Mouse (Mus musculus) hindbrain, embryonic 15.5 days (tissue): Measurements from ENCODE around the gene Zdhhc21. TPM values are rescaled to one million over a fixed set of nuclear protein-coding genes. Genes with fewer than 3 reads are reported as not detected.

Experiments
- ATAC-seq: fragments of 200-750 bp; cut with Nextera tagmentation; 2 replicates; pipeline ENCODE4 v1.8.0; 2017; ENCODE audit warnings: low read depth, moderate number of reproducible peaks, moderate TSS enrichment; ENCODE audit not compliant: low FRiP score
- H3K27ac ChIP-seq: fragments of 300-500 bp; sonication (generic); replicated peaks from 2 replicates; pipeline ENCODE4 v1.5.1; 2015; ENCODE audit warnings: mild to moderate bottlenecking, inconsistent platforms
- H3K27me3 ChIP-seq: fragments of 300-500 bp; sonication (generic); 2 replicates; pipeline ENCODE4 v1.6.1; 2015; ENCODE audit warnings: control low read depth, inconsistent platforms
- H3K36me3 ChIP-seq: fragments of 300-500 bp; sonication (generic); 2 replicates; pipeline ENCODE4 v1.6.1; 2015; ENCODE audit warnings: control low read depth, inconsistent platforms
- H3K4me1 ChIP-seq: fragments of 300-500 bp; sonication (generic); replicated peaks from 2 replicates; pipeline ENCODE4 v1.6.1; 2015; ENCODE audit warnings: control low read depth, inconsistent platforms
- H3K4me2 ChIP-seq: fragments of 300-500 bp; sonication (generic); 2 replicates; pipeline ENCODE4 v1.6.1; 2015; ENCODE audit warnings: moderate library complexity, mild to moderate bottlenecking, inconsistent platforms
- H3K4me3 ChIP-seq: fragments of 300-500 bp; sonication (generic); 2 replicates; pipeline ENCODE4 v1.5.1; 2015; ENCODE audit warnings: mild to moderate bottlenecking, inconsistent platforms
- H3K9ac ChIP-seq: fragments of 300-500 bp; sonication (generic); 2 replicates; pipeline ENCODE4 v1.6.1; 2015; ENCODE audit warnings: inconsistent platforms
- H3K9me3 ChIP-seq: fragments of 300-500 bp; sonication (generic); 2 replicates; pipeline ENCODE4 v1.6.1; 2016; ENCODE audit warnings: control low read depth, inconsistent platforms
- WGBS: fragments of 180-500 bp; shearing (Covaris S2); methylation state at CpG from one replicate; pipeline ENCODE4 v1.1.7; 2015; 5-methylcytosine and 5-hydroxymethylcytosine counted together
- polyA plus RNA-seq: library from polyadenylated mRNA; unstranded; fragments of >200 nt; fragmentation: Nextera tagmentation; extraction: Ambion mirVana; gene quantifications from 2 replicates; pipeline ENCODE4 v1.2.1, GENCODE M21; 2015

Gene Zdhhc21
- polyA plus RNA-seq, 1 experiment from 2014 or later = 17.0 TPM

DNA sequence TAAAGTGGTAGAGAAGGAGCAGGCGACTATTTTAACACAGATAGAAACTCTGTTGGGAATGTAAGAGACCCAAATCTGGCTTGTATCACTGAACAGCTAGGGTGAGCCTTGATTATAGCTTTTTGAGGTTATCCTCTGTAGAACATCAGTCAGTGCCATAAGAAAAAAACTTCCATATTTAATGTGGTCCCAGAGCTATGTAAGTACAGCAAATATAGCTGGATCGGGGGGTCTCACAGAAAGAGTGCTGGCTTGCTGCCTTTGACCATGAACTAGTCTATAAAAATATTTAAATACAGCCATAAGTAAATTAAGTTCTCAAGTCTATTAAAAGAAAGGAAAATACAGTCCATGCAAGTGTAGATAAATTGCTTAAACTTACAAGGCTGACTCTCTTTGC lies 20.5 kb upstream of the Zdhhc21 start:
- H3K36me3 ChIP-seq = no peaks in the 10 kb centered on the region
- no peak overlapping the region for H3K27ac ChIP-seq
- no peak overlapping the region for H3K9ac ChIP-seq
- H3K4me3 ChIP-seq = no peak overlapping the region
- 88% methylated on average over 2 of the region's 2 CpGs for WGBS
- H3K4me1 ChIP-seq = 0 out of 2 replicates have a peak, but pooled peaks cover 3% of the 10 kb centered on the region
- no peak for ATAC-seq
- no peaks in the 10 kb centered on the region for H3K9me3 ChIP-seq
- no peaks in the 10 kb centered on the region for H3K27me3 ChIP-seq
- H3K4me2 ChIP-seq = no peak overlapping the region

- ATAC-seq = no peak
These were observed 19.4 kb upstream of the Zdhhc21 start for GRCm38 (mm10) chr4:82879152-82879551.

DNA sequence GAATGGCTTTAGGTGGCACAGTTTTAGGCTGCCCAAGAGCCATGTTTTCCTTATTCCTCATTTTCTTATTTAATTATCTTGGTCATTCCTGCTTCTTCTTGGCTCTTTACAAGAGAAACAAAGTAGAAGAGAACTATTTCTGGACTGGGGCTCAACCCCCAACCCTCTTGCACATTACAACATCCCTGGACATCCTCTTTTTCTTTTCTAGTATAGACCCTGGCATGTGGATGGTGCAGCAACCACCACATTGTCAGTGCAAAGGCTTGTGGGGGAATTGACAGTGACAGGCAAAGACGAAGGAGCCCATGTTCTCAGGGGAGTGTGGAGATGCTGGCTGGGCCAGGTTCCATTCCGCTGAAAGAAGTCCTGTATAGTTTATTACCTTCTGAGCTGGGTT lies 16.9 kb upstream of the Zdhhc21 start:
- no peaks in the 10 kb centered on the region for H3K9me3 ChIP-seq
- H3K9ac ChIP-seq = no peak overlapping the region
- no peak overlapping the region for H3K27ac ChIP-seq
- no peaks in the 10 kb centered on the region for H3K27me3 ChIP-seq
- no peak overlapping the region for H3K4me3 ChIP-seq
- 78% methylated on average over 2 of the region's 2 CpGs for WGBS
- no peak for ATAC-seq
- no peaks in the 10 kb centered on the region for H3K4me1 ChIP-seq
- H3K4me2 ChIP-seq = no peak overlapping the region
- no peaks in the 10 kb centered on the region for H3K36me3 ChIP-seq

More at GRCm38 (mm10) chr4:82879152-82879551, 19.4 kb upstream of the Zdhhc21 start:
- no peaks in the 10 kb centered on the region for H3K9me3 ChIP-seq
- H3K4me1 ChIP-seq = no peaks in the 10 kb centered on the region
- no peak overlapping the region for H3K27ac ChIP-seq
- 85% methylated on average over 6 of the region's 6 CpGs for WGBS
- H3K9ac ChIP-seq = no peak overlapping the region
- H3K4me2 ChIP-seq = no peak overlapping the region
- H3K4me3 ChIP-seq = no peak overlapping the region
- no peaks in the 10 kb centered on the region for H3K36me3 ChIP-seq
- no peaks in the 10 kb centered on the region for H3K27me3 ChIP-seq

DNA sequence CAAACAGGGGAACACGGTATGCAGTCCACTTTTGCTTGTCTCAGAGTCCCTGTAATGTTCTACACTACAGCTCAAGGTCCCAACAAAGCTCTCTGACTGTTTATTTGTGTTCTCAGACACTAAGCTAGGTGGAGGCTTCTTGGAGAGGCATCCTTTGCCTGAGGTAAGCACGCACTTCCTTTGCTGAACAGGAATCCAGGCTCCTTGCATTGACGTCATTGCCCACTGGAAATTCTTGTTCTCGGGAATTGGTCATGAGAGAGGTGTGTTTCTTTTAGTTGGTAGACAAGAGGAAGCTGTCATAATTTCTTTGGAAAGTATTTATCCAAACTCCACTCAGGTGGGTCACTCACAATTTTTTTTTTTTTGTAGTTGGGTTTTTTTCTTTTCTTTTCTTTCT lies 15.8 kb upstream of the Zdhhc21 start:
- H3K27ac ChIP-seq = no peak overlapping the region
- WGBS = 85% methylated on average over 4 of the region's 4 CpGs

DNA sequence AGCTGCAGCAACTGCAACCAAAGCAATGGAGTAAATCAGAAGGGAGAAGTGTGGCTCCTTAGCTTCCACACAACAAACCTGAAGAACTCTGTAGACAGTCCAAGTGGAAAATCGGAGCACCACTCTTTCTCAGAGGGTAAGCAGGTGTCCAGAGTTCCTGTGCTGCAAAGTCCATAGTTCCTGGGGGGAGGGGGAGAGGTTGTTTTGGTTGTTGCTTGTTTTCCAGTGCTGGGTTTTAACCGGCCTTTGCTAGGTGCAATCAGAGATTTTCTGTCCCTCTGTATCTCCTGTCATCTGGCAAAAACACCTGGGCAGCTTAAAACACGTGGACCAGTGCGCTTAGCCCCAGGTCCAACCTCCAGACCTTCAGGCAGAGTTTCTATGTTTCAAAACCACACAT lies 15.0 kb upstream of the Zdhhc21 start:
- 81% methylated on average over 4 of the region's 4 CpGs for WGBS
- H3K9me3 ChIP-seq = no peaks in the 10 kb centered on the region
- no peaks in the 10 kb centered on the region for H3K36me3 ChIP-seq
- no peak overlapping the region for H3K4me2 ChIP-seq
- H3K4me1 ChIP-seq = no peaks in the 10 kb centered on the region
- H3K27me3 ChIP-seq = no peaks in the 10 kb centered on the region
- H3K27ac ChIP-seq = no peak overlapping the region
- H3K4me3 ChIP-seq = no peak overlapping the region
- ATAC-seq = no peak
- H3K9ac ChIP-seq = no peak overlapping the region

More for the DNA sequence above, 15.8 kb upstream of the Zdhhc21 start:
- Histone ChIP-seq H3K36me3 (no peaks in the 10 kb centered on the region), H3K9me3 (no peaks in the 10 kb centered on the region), H3K27me3 (no peaks in the 10 kb centered on the region), H3K4me2 (no peak overlapping the region), H3K4me1 (no peaks in the 10 kb centered on the region), H3K4me3 (no peak overlapping the region), H3K9ac (no peak overlapping the region)
- ATAC-seq = no peak

GRCm38 (mm10) chr4:82872548-82872947 lies 12.8 kb upstream of the Zdhhc21 start:
- H3K27ac ChIP-seq = no peak overlapping the region
- WGBS = 78% methylated on average over 4 of the region's 4 CpGs

GRCm38 (mm10) chr4:82872121-82872520 lies 12.4 kb upstream of the Zdhhc21 start:
- WGBS = 21% methylated on average over 6 of the region's 6 CpGs
- H3K36me3 ChIP-seq = no peaks in the 10 kb centered on the region

More at GRCm38 (mm10) chr4:82872548-82872947, 12.8 kb upstream of the Zdhhc21 start:
- no peaks in the 10 kb centered on the region for H3K27me3 ChIP-seq
- H3K36me3 ChIP-seq = no peaks in the 10 kb centered on the region
- no peaks in the 10 kb centered on the region for H3K4me1 ChIP-seq
- H3K9ac ChIP-seq = no peak overlapping the region
- H3K4me3 ChIP-seq = no peak overlapping the region
- no peak for ATAC-seq
- H3K9me3 ChIP-seq = no peaks in the 10 kb centered on the region
- no peak overlapping the region for H3K4me2 ChIP-seq

GRCm38 (mm10) chr4:82870931-82871330 lies 11.2 kb upstream of the Zdhhc21 start:
- H3K36me3 ChIP-seq = no peaks in the 10 kb centered on the region
- no peak overlapping the region for H3K27ac ChIP-seq
- H3K4me1 ChIP-seq = no peaks in the 10 kb centered on the region
- H3K9ac ChIP-seq = no peak overlapping the region
- ATAC-seq = no peak
- no peaks in the 10 kb centered on the region for H3K9me3 ChIP-seq
- no peak overlapping the region for H3K4me2 ChIP-seq
- H3K4me3 ChIP-seq = no peak overlapping the region
- no peaks in the 10 kb centered on the region for H3K27me3 ChIP-seq
- 81% methylated on average over 6 of the region's 6 CpGs for WGBS

More at GRCm38 (mm10) chr4:82872121-82872520, 12.4 kb upstream of the Zdhhc21 start:
- Histone ChIP-seq H3K27me3 (no peaks in the 10 kb centered on the region), H3K4me3 (no peak overlapping the region), H3K4me2 (no peak overlapping the region), H3K27ac (no peak overlapping the region), H3K4me1 (no peaks in the 10 kb centered on the region), H3K9ac (no peak overlapping the region), H3K9me3 (no peaks in the 10 kb centered on the region)
- no peak for ATAC-seq

- Histone ChIP-seq H3K9ac (no peak overlapping the region), H3K9me3 (no peaks in the 10 kb centered on the region), H3K27ac (no peak overlapping the region), H3K4me2 (no peak overlapping the region), H3K36me3 (no peaks in the 10 kb centered on the region), H3K4me3 (no peak overlapping the region), H3K27me3 (no peaks in the 10 kb centered on the region), H3K4me1 (no peaks in the 10 kb centered on the region)
- 90% methylated on average over 5 of the region's 5 CpGs for WGBS
- no peak for ATAC-seq
These were observed 8.1 kb upstream of the Zdhhc21 start for GRCm38 (mm10) chr4:82867731-82868445.

DNA sequence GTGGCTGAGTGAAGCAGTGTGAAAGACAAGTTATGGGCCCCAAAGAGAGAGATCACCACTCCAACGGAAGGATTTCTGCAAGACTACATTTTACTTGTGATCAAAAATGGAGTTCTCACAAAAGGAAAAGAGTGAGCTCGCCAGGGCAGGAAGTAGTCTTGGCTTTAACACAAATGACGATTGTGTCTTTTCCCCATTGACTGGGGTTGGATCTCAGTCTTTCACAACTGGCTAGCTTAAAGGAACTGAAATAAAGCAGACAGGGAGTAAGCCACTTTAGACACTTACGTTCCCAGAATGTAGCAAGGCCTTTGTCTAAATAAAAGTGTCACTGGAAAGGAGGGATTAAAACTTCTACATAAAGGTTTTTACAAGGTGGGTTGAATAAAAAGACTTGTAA lies 7.4 kb upstream of the Zdhhc21 start:
- Histone ChIP-seq H3K9me3 (no peaks in the 10 kb centered on the region), H3K27me3 (no peaks in the 10 kb centered on the region), H3K36me3 (no peaks in the 10 kb centered on the region), H3K4me3 (no peak overlapping the region), H3K9ac (no peak overlapping the region), H3K4me2 (no peak overlapping the region), H3K27ac (0 out of 2 replicates have a peak overlapping the region, but pooled peaks have one; percentile 34), H3K4me1 (no peaks in the 10 kb centered on the region)
- no peak for ATAC-seq
- WGBS = 65% methylated on average over 4 of the region's 4 CpGs

DNA sequence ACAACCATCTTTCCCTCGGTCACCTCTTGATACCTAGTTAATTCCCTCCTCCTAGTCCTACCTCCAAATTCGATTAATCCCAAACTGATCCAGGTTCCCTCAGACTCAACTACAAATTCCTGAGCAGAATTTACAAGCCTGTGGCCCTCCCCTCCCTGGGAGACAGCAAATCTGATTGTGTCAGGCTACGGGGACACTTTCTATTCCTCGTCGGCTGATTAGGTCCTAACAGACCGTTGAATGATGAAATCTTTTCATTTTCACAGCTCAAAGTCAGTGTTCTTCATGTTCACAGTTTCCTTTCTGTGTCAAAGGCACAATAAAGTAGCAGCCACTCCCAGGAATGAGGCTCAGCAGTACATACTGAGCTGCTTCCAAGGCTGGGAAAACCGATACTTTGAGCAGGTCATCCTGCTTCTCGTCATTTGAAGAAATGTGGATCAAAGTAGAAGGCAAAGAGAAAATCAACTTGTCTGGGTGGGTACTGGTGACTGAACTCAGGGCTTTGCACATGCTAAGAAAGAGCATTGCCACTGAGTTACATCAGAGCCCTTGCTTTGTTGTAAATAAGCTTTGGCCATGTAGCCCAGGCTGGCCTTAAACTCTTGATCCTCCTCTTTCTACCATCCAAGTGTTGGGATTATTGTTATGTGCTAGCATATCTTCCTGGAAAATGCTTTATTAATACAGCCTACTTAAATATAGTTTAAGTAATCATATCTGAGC lies 5.4 kb upstream of the Zdhhc21 start:
- WGBS = 77% methylated on average over 8 of the region's 8 CpGs
- Histone ChIP-seq H3K4me3 (no peak overlapping the region), H3K9ac (no peak overlapping the region), H3K36me3 (no peaks in the 10 kb centered on the region), H3K27me3 (no peaks in the 10 kb centered on the region), H3K4me2 (no peak overlapping the region), H3K4me1 (0 out of 2 replicates have a peak, but pooled peaks cover 3% of the 10 kb centered on the region), H3K9me3 (no peaks in the 10 kb centered on the region), H3K27ac (no peak overlapping the region)
- no peak for ATAC-seq

- H3K27ac ChIP-seq = no peak overlapping the region
- H3K4me2 ChIP-seq = no peak overlapping the region
- H3K4me1 ChIP-seq = peaks cover 13% of the 10 kb centered on the region
- no peak for ATAC-seq
- H3K9ac ChIP-seq = no peak overlapping the region
- no peaks in the 10 kb centered on the region for H3K27me3 ChIP-seq
- WGBS = 63% methylated on average over 8 of the region's 8 CpGs
- H3K4me3 ChIP-seq = no peak overlapping the region
- H3K9me3 ChIP-seq = no peaks in the 10 kb centered on the region
- H3K36me3 ChIP-seq = no peaks in the 10 kb centered on the region
These were observed 3.6 kb upstream of the Zdhhc21 start for GRCm38 (mm10) chr4:82863316-82863715.
